Mouse (Mus musculus): ENCODE data around the gene Ccdc36. TPM values are rescaled to one million over a fixed set of nuclear protein-coding genes. Genes with fewer than 3 reads are reported as not detected.

Gene Ccdc36
- polyA plus RNA-seq, 2 experiments = 1.3 to 2.2 TPM

DNA sequence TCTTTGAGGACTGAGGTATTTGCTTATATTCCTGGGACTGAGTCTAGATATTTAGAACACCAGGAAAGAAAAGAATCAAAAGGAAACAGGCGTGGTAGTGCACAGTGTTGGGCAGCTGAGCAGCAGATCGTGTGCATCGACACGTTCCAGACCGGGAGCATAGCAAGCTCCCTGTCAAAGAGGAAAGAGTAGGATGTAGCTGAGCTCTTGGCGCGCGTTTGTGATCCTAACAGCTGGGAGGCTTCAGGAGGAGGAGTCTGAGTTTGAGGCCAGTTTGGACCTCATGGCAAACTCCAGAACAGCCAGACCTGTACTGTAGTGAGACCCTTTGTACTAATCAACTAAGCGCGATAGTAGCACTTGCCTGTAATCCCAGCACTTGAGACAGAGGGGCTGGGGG, 33.9 kb upstream of the Ccdc36 start:
- Histone ChIP-seq H3K27me3 (ENCODE audit: control insufficient read depth, insufficient read depth, low read length) (no peaks in the 10 kb centered on the region), H3K4me3 (replicated peaks; ENCODE audit: low read length) (no peak overlapping the region), H3K27ac (replicated peaks; ENCODE audit: low read depth, low read length) (no peak overlapping the region), H3K4me2 (replicated peaks; ENCODE audit: low read depth, low read length, severe bottlenecking) (no peak overlapping the region), H3K36me3 (ENCODE audit: control insufficient read depth, insufficient read depth, low read length) (peaks cover 47% of the 10 kb centered on the region), H3K9ac (ENCODE audit: low read depth, low read length, severe bottlenecking) (no peak overlapping the region), H3K9me3 (ENCODE audit: control insufficient read depth, low read length) (no peaks in the 10 kb centered on the region), H3K4me1 (ENCODE audit: control insufficient read depth, insufficient read depth, low read length) (peaks cover 7% of the 10 kb centered on the region)
- 93% methylated on average over 10 of the region's 10 CpGs for WGBS
- DNase-seq (ENCODE audit: low spot score) (no peak), ATAC-seq (ENCODE audit: low FRiP score, low read depth) (no peak)
- no peak for TF ChIP-seq POLR2A (IDR thresholded peaks at IDR 0.05; ENCODE audit: borderline replicate concordance, extremely low read depth, insufficient read depth, insufficient read length)

DNA sequence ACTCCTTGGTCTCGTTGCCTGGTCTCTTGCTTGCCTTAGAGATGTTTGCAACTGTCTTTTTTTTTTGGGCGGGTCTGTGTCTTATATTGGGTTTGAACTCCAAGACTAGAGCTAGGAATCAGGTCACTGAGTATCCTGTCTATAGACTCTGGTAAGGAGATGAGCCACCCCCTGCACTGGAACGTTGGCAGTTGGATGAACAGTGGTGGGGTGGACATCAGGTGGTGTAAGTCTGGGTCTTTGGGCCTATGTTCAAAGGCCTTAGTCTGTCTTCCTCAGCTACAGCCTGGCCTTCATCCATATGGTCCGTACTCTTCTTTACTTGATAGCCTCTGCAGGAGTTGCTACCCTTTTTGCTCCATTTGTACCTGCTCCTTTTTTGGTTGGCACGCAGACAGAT, 33.4 kb upstream of the Ccdc36 start:
- Histone ChIP-seq H3K4me2 (replicated peaks; ENCODE audit: low read depth, low read length, severe bottlenecking) (peak overlapping the region; percentile 90), H3K27me3 (ENCODE audit: control insufficient read depth, insufficient read depth, low read length) (no peaks in the 10 kb centered on the region), H3K27ac (replicated peaks; ENCODE audit: low read depth, low read length) (no peak overlapping the region), H3K36me3 (ENCODE audit: control insufficient read depth, insufficient read depth, low read length) (peaks cover 42% of the 10 kb centered on the region), H3K9me3 (ENCODE audit: control insufficient read depth, low read length) (no peaks in the 10 kb centered on the region), H3K4me1 (ENCODE audit: control insufficient read depth, insufficient read depth, low read length) (peaks cover 7% of the 10 kb centered on the region), H3K4me3 (replicated peaks; ENCODE audit: low read length) (peak overlapping the region; percentile 92), H3K9ac (ENCODE audit: low read depth, low read length, severe bottlenecking) (peak overlapping the region; percentile 84)
- ATAC-seq (ENCODE audit: low FRiP score, low read depth) (no peak), DNase-seq (ENCODE audit: low spot score) (no peak)
- no peak for TF ChIP-seq POLR2A (IDR thresholded peaks at IDR 0.05; ENCODE audit: borderline replicate concordance, extremely low read depth, insufficient read depth, insufficient read length)
- 89% methylated on average over 5 of the region's 5 CpGs for WGBS

DNA sequence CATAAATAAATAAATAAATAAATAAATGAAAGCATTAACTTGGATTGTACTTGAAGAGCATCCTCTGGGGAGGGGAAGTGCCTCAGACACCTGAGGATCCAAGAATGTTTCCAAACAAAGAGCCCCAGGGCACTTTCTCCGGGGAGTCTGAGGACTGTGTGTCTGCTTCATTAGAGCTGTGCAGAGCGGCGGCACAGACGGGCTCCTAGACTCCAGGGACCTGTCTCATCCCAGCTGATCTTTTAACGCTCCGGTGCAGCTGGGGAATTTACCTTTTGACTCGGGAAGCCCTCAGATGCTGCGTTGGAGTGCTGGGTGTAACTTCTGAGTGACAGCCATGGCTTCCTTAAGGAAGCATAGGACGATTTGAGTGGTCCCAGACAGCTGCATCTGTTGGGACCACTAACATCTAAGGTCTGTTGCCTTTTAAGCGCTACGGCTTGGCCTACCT, 32.9 kb upstream of the Ccdc36 start, which contains the start of gene Klhdc8b:
Klhdc8b (minus strand) TSS at position 401 of the 451 bp plus-strand sequence.
- WGBS = 22% methylated on average over 11 of the region's 11 CpGs
- no peaks in the 10 kb centered on the region for H3K9me3 ChIP-seq (ENCODE audit: control insufficient read depth, low read length)
- peaks cover 38% of the 10 kb centered on the region for H3K36me3 ChIP-seq (ENCODE audit: control insufficient read depth, insufficient read depth, low read length)
- peak within 1 kb of the TSS; percentile 90 for H3K4me2 ChIP-seq (replicated peaks; ENCODE audit: low read depth, low read length, severe bottlenecking)
- peak within 1 kb of the TSS; percentile 84 for H3K9ac ChIP-seq (ENCODE audit: low read depth, low read length, severe bottlenecking)
- TF ChIP-seq POLR2A (IDR thresholded peaks at IDR 0.05; ENCODE audit: borderline replicate concordance, extremely low read depth, insufficient read depth, insufficient read length) = no peak
- H3K4me3 ChIP-seq (replicated peaks; ENCODE audit: low read length) = peak within 1 kb of the TSS; percentile 92
- H3K27me3 ChIP-seq (ENCODE audit: control insufficient read depth, insufficient read depth, low read length) = no peaks in the 10 kb centered on the region
- no peak for DNase-seq (ENCODE audit: low spot score)
- H3K4me1 ChIP-seq (ENCODE audit: control insufficient read depth, insufficient read depth, low read length) = peaks cover 7% of the 10 kb centered on the region
- H3K27ac ChIP-seq (replicated peaks; ENCODE audit: low read depth, low read length) = peak within 1 kb of the TSS; percentile 80
- no peak for ATAC-seq (ENCODE audit: low FRiP score, low read depth)

DNA sequence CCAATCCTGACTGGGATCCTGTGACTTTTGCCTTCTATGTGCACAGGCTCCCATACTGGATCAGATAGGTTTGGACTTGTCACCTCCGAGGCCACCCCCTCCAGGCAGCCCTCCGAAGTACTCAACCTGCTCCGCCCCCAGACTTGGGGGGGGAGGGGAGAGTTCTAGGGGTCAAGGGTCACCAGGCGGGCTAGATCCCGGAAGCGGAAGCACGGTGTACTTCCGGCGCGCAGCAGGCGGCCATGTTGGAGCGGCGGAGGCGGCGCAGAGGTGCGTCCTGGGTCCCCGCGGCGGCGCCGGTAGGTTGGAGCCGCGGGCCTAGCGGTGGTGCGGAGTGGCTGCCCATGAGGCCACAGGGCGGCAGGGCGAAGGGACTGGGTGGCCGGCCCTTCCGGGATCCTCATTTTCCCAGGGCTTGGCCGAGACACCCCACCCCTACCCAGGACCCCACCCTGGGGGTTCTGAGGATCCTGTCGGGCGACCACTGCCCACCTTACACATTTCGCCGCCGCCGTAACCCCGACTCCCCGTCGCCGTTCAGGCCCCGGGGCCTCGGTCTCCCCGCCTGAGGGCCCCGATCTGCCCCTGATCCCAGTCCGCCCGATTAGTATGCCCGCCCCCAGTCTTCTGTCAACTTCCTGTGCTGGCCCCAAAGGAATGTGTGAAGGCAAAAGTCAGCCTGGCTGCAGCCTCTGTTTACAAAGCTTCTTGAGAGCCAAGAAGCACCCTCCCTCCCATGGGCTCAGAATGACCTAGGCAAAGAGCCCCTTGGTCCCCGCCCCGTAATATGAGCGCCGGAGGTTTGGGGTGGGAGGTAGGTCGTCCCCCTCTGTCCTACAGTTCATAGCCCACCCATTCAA, 32.3 kb upstream of the Ccdc36 start, which contains the start of gene Ccdc71:
Ccdc71 (plus strand) TSS at position 209 of the 860 bp plus-strand sequence.
- Histone ChIP-seq H3K4me1 (ENCODE audit: control insufficient read depth, insufficient read depth, low read length) (peaks cover 7% of the 10 kb centered on the region), H3K9ac (ENCODE audit: low read depth, low read length, severe bottlenecking) (peak within 1 kb of the TSS; percentile 84), H3K9me3 (ENCODE audit: control insufficient read depth, low read length) (no peaks in the 10 kb centered on the region), H3K27ac (replicated peaks; ENCODE audit: low read depth, low read length) (peak within 1 kb of the TSS; percentile 80), H3K36me3 (ENCODE audit: control insufficient read depth, insufficient read depth, low read length) (peaks cover 31% of the 10 kb centered on the region), H3K4me3 (replicated peaks; ENCODE audit: low read length) (peak within 1 kb of the TSS; percentile 92), H3K4me2 (replicated peaks; ENCODE audit: low read depth, low read length, severe bottlenecking) (peak within 1 kb of the TSS; percentile 90), H3K27me3 (ENCODE audit: control insufficient read depth, insufficient read depth, low read length) (no peaks in the 10 kb centered on the region)
- peak; percentile 51; the same call in 1 of the 2 replicates for TF ChIP-seq POLR2A (IDR thresholded peaks at IDR 0.05; ENCODE audit: borderline replicate concordance, extremely low read depth, insufficient read depth, insufficient read length)
- 1% methylated on average over 49 of the region's 52 CpGs for WGBS
- DNase-seq (ENCODE audit: low spot score) = peak; percentile 75
- ATAC-seq (ENCODE audit: low FRiP score, low read depth) = peak; percentile 83

DNA sequence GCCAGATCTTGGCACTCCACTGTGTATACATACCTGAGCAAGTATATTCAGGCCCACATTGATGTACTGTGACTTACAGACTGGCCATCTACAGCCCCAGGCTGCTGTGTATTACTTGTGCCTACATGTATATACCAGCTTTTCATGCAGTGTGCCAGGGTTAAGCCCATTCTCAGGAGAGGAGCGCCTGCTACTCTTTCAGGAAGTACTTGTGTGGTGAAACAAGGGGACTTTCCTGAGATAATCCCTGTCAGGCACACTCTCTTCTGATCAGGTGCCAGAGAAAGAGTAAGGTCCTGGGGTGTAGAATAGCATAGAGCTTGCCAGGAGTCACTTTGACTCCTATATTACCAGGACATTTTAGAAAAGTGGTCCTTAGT, 31.6 kb upstream of the Ccdc36 start:
- DNase-seq (ENCODE audit: low spot score) (no peak), ATAC-seq (ENCODE audit: low FRiP score, low read depth) (no peak)
- peaks cover 7% of the 10 kb centered on the region for H3K4me1 ChIP-seq (ENCODE audit: control insufficient read depth, insufficient read depth, low read length)
- no peak overlapping the region for H3K9ac ChIP-seq (ENCODE audit: low read depth, low read length, severe bottlenecking)
- 91% methylated on average over 1 of the region's 1 CpGs for WGBS
- H3K27me3 ChIP-seq (ENCODE audit: control insufficient read depth, insufficient read depth, low read length) = no peaks in the 10 kb centered on the region
- peak overlapping the region; percentile 92 for H3K4me3 ChIP-seq (replicated peaks; ENCODE audit: low read length)
- peak overlapping the region; percentile 80 for H3K27ac ChIP-seq (replicated peaks; ENCODE audit: low read depth, low read length)
- H3K36me3 ChIP-seq (ENCODE audit: control insufficient read depth, insufficient read depth, low read length) = peaks cover 25% of the 10 kb centered on the region
- peak overlapping the region; percentile 90 for H3K4me2 ChIP-seq (replicated peaks; ENCODE audit: low read depth, low read length, severe bottlenecking)
- H3K9me3 ChIP-seq (ENCODE audit: control insufficient read depth, low read length) = no peaks in the 10 kb centered on the region
- TF ChIP-seq POLR2A (IDR thresholded peaks at IDR 0.05; ENCODE audit: borderline replicate concordance, extremely low read depth, insufficient read depth, insufficient read length) = no peak

Data from limb, embryonic 14.5 days (tissue).